Mouse (Mus musculus) kidney, postnatal 0 days (tissue): ENCODE measurements at regions not wholly inside any gene's neighbourhood (a gene's known extent, or its start where the extent isn't known, plus 50 kb on each side); places are given as distances from the start of the nearest gene placed in this dataset.
"Not testable (repeated sequence)": the region's sequence is repeated elsewhere in the genome, so short reads cannot be mapped to it uniquely, and the experiment has no call there.

Experiments used
- ATAC-seq: fragments of 200-750 bp; cut with Nextera tagmentation; replicated peaks from 2 replicates; pipeline ENCODE4 v1.8.0; 2017; ENCODE audit warnings: low read depth, moderate number of reproducible peaks, moderate TSS enrichment, moderate library complexity; ENCODE audit not compliant: low FRiP score
- DNase-seq: peaks from one replicate; pipeline ENCODE4 v3.0.0-alpha.2; 2016; ENCODE audit warnings: low spot score
- H3K27ac ChIP-seq: fragments of 300-500 bp; sonication (generic); 2 replicates; pipeline ENCODE4 v1.5.1; 2014; ENCODE audit warnings: mild to moderate bottlenecking
- H3K27me3 ChIP-seq: fragments of 300-500 bp; sonication (generic); 2 replicates; pipeline ENCODE4 v1.6.1; 2014; ENCODE audit warnings: low read length, mixed read lengths; ENCODE audit not compliant: insufficient read depth
- H3K36me3 ChIP-seq: fragments of 300-500 bp; sonication (generic); 2 replicates; pipeline ENCODE4 v1.6.1; 2014; ENCODE audit warnings: low read length, mixed read lengths; ENCODE audit not compliant: insufficient read depth
- H3K4me1 ChIP-seq: fragments of 300-500 bp; sonication (generic); replicated peaks from 2 replicates; pipeline ENCODE4 v1.6.1; 2014; ENCODE audit warnings: antibody characterized with exemption, low read length, mixed read lengths; ENCODE audit not compliant: insufficient read depth
- H3K4me2 ChIP-seq: fragments of 300-500 bp; sonication (generic); 2 replicates; pipeline ENCODE4 v1.6.1; 2014; ENCODE audit warnings: mild to moderate bottlenecking, low read length, moderate library complexity, mixed read lengths
- H3K4me3 ChIP-seq: fragments of 300-500 bp; sonication (generic); replicated peaks from 2 replicates; pipeline ENCODE4 v1.5.1; 2014; ENCODE audit warnings: low read depth, low read length
- H3K9ac ChIP-seq: fragments of 300-500 bp; sonication (generic); 2 replicates; pipeline ENCODE4 v1.6.1; 2014; ENCODE audit warnings: low read depth, low read length
- H3K9me3 ChIP-seq: fragments of 300-500 bp; sonication (generic); replicated peaks from 2 replicates; pipeline ENCODE4 v1.6.1; 2016; ENCODE audit warnings: low read length, inconsistent platforms, mixed read lengths
- CTCF ChIP-seq: IDR thresholded peaks from 2 replicates; pipeline ENCODE4 v1.5.1; 2016; ENCODE audit warnings: antibody characterized with exemption, low read depth, mild to moderate bottlenecking, moderate library complexity
- WGBS: fragments of 180-500 bp; shearing (Covaris S2); extraction: QIAGEN DNeasy Blood & Tissue Kit; methylation state at CpG from one replicate; pipeline ENCODE4 v1.1.7; 2014; 5-methylcytosine and 5-hydroxymethylcytosine counted together

DNA sequence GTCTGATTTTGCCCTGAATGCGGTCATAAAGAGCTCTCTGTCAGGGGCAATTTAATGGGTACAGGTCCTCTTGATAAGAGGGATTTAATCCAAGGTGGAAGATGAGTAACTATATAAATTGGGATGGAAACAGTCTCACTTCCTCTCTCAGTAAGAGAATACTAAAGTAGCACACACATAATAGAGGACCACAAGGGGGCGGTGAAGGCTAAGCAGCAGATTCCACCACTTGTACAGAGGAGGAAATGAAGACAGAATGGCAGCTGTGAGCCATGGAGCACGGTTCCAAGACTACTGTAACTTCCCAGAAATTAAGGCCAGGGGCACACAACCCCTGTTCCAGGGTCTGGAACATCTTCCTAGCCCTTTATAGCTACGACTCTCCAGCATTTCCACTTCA is 262.6 kb upstream of the Ywhaq start:
- not testable (repeated sequence) for H3K4me2 ChIP-seq, DNase-seq, H3K4me3 ChIP-seq, H3K9me3 ChIP-seq, H3K27ac ChIP-seq, H3K27me3 ChIP-seq, H3K9ac ChIP-seq, H3K4me1 ChIP-seq, H3K36me3 ChIP-seq, ATAC-seq
- WGBS: 47% methylated on average over 3 of the region's 4 CpGs

DNA sequence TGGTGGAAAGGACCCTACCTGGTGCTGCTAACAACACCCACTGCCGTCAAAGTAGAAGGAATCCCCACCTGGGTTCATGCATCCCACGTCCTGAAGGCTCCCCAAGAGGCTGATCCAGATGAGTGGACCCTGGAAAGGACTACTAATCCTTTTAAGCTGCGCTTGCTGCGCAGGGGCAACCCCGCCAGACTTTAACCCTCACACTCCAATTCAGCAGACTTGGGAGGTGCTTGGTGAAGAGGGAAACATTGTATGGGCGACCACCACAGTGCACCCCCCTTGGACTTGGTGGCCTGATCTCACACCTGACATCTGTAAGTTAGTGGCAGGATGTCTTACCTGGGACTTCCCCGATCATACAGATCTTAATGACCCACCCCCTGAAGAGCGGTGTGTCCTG is 231.9 kb upstream of the Ywhaq start:
- H3K36me3 ChIP-seq, H3K27ac ChIP-seq, H3K9me3 ChIP-seq, ATAC-seq, H3K4me1 ChIP-seq, H3K27me3 ChIP-seq, H3K9ac ChIP-seq, H3K4me3 ChIP-seq, H3K4me2 ChIP-seq, DNase-seq: not testable (repeated sequence)
- WGBS: 88% methylated on average over 8 of the region's 8 CpGs

GRCm38 (mm10) chr12:21613781-21614180 is 196.3 kb upstream of the Ywhaq start:
- H3K9ac ChIP-seq, ATAC-seq: not testable (repeated sequence)
- DNase-seq: peak; percentile 69

DNA sequence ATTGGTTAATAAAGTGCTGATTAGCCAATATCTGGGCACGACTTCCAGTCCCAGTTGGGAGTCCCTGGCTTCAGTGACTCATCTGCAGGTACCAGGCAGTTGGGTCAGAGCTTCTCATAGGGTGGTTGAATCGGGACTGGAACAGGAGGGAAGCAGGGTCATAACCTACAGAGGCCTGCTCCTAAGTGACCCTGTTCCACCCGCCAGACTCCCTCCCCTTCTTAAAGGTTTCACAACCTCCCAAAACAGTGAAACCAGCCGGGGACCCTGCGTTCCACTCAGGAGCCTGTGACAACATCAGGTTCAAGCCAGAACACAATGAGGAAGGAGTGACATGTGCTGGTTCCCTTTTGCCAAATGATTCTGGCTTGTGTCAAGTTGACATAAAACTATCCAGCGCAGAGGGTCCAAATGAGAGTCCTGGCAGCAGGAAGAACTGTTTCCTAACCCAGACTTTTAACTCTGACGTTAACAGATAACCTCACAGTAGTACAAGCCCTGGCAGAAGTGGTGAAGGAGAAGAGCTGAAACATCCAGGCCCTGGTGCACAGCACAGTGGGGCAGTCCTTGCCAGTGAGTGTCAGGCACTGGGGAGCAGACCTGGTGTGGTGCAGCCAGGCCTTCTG is 151.1 kb upstream of the Ywhaq start:
- no peak for DNase-seq
- Histone ChIP-seq H3K4me3 (no peak overlapping the region), H3K27ac (no peak overlapping the region), H3K9ac (no peak overlapping the region), H3K36me3 (no peaks in the 10 kb centered on the region), H3K4me2 (no peak overlapping the region), H3K27me3 (no peaks in the 10 kb centered on the region), H3K9me3 (no peaks in the 10 kb centered on the region), H3K4me1 (no peaks in the 10 kb centered on the region)
- 70% methylated on average over 7 of the region's 7 CpGs for WGBS
- ATAC-seq: no peak
- no peak for TF ChIP-seq CTCF

More at GRCm38 (mm10) chr12:21613781-21614180, 196.3 kb upstream of the Ywhaq start:
- not testable (repeated sequence) for H3K27me3 ChIP-seq, H3K4me3 ChIP-seq, H3K4me2 ChIP-seq, H3K9me3 ChIP-seq, H3K4me1 ChIP-seq, H3K36me3 ChIP-seq, H3K27ac ChIP-seq
- 16% methylated on average over 2 of the region's 2 CpGs for WGBS
- TF ChIP-seq CTCF: peak; percentile 83

GRCm38 (mm10) chr12:21543962-21544361 is 126.5 kb upstream of the Ywhaq start:
- H3K27me3 ChIP-seq, H3K4me3 ChIP-seq, H3K36me3 ChIP-seq, H3K27ac ChIP-seq, H3K4me1 ChIP-seq, DNase-seq, H3K9me3 ChIP-seq, ATAC-seq, H3K4me2 ChIP-seq, H3K9ac ChIP-seq: not testable (repeated sequence)
- WGBS: 59% methylated on average over 2 of the region's 2 CpGs

DNA sequence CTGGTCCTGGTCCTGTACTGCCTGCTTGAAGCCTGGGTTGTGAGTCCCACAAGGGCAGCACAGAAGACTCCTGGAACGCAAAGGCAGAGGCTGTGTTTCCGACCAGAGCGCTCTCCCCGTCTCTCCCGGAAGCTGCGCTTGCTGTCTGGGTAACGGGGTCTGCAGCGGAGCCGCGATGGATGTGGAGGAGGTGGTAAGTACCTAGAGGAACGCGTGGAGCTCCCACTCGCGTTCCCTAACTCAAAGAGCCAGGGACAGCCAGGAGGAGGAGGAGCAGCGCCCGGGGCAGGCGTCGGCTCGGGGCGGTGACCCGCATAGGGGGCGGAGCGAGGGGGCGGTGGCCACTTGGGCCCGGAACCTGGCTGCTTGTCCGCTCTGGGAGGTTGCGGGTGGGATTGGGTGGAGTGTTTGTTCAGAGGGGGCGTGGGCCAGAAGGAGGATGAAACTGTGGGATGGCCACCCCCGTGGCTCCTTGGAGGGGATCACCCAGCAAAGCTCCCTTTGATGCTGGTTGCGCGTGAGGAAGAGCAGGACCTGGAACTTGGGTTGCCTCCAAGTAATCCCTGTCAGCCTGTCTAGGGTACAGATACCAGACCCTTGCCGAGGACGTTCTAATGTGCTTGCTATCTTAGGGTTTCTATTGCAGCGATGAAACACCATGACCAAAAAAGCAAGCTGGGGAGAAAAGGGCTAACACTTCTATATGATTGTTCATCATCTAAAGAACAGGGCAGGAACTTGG is 125.9 kb upstream of the Ywhaq start:
- peak overlapping the region; percentile 54 for H3K4me3 ChIP-seq
- H3K27ac ChIP-seq, H3K9me3 ChIP-seq: not testable (repeated sequence)

GRCm38 (mm10) chr12:21531766-21532165 is 114.3 kb upstream of the Ywhaq start:
- H3K4me3 ChIP-seq: no peak overlapping the region
- DNase-seq (no peak), ATAC-seq (no peak)
- TF ChIP-seq CTCF: no peak
- H3K27ac ChIP-seq: no peak overlapping the region
- H3K27me3 ChIP-seq: no peaks in the 10 kb centered on the region
- H3K9me3 ChIP-seq: no peaks in the 10 kb centered on the region
- no peak overlapping the region for H3K4me2 ChIP-seq
- no peak overlapping the region for H3K9ac ChIP-seq
- no peaks in the 10 kb centered on the region for H3K4me1 ChIP-seq
- 83% methylated on average over 3 of the region's 3 CpGs for WGBS
- H3K36me3 ChIP-seq: no peaks in the 10 kb centered on the region

More for the DNA sequence above, 125.9 kb upstream of the Ywhaq start:
- peak; percentile 48 for DNase-seq
- not testable (repeated sequence) for H3K27me3 ChIP-seq, H3K36me3 ChIP-seq, H3K4me1 ChIP-seq
- Histone ChIP-seq H3K4me2 (peak overlapping the region; percentile 70), H3K9ac (peak overlapping the region; percentile 59)
- WGBS: 1% methylated on average over 34 of the region's 34 CpGs
- peak; percentile 73 for ATAC-seq

- H3K4me1 ChIP-seq, H3K4me3 ChIP-seq, H3K9me3 ChIP-seq, H3K9ac ChIP-seq, ATAC-seq, H3K27me3 ChIP-seq, DNase-seq, H3K4me2 ChIP-seq, H3K27ac ChIP-seq, H3K36me3 ChIP-seq: not testable (repeated sequence)
- WGBS: 81% methylated on average over 3 of the region's 3 CpGs
Measured at GRCm38 (mm10) chr12:21529367-21529766, 111.9 kb upstream of the Ywhaq start.

GRCm38 (mm10) chr12:21527336-21527735 is 109.9 kb upstream of the Ywhaq start:
- H3K27me3 ChIP-seq, H3K27ac ChIP-seq, H3K9ac ChIP-seq, H3K4me2 ChIP-seq, H3K4me3 ChIP-seq, H3K36me3 ChIP-seq, DNase-seq, H3K9me3 ChIP-seq, ATAC-seq, H3K4me1 ChIP-seq: not testable (repeated sequence)
- 82% methylated on average over 8 of the region's 8 CpGs for WGBS
